Mouse (Mus musculus): ENCODE data around the gene Prdm13.

GRCm38 (mm10) chr4:21687783-21688702 lies 2.3 kb upstream of the Prdm13 start:
- no peak for TF ChIP-seq CTCF (IDR thresholded peaks at IDR 0.05; ENCODE audit: extremely low read depth, insufficient read length, insufficient replicate concordance, low read depth, low read length)
- no peak for TF ChIP-seq POLR2A (IDR thresholded peaks at IDR 0.05; ENCODE audit: low read depth, low read length)

Data from small intestine, adult 2 months (tissue).